Mouse (Mus musculus) kidney, adult 11 months (tissue): ENCODE data around the gene Alg14.

Experiments
- DNase-seq: peaks from one replicate; pipeline ENCODE4 v3.0.0; 2022

Gene Alg14

GRCm38 (mm10) chr3:121279679-121280078 is 11.9 kb upstream of the Alg14 start:
- DNase-seq: no peak

- DNase-seq: no peak
These were observed 8.6 kb upstream of the Alg14 start, which contains the start of gene Tmem56 for GRCm38 (mm10) chr3:121282998-121283397. Gene Tmem56 (minus strand): TSS chr3:121283098.

GRCm38 (mm10) chr3:121285219-121285618 is 6.4 kb upstream of the Alg14 start:
- DNase-seq: no peak

- DNase-seq: no peak
These were observed 4.4 kb upstream of the Alg14 start for GRCm38 (mm10) chr3:121287151-121287550.

GRCm38 (mm10) chr3:121290681-121291080 is 892 bp upstream of the Alg14 start:
- DNase-seq: no peak

GRCm38 (mm10) chr3:121291225-121291559 is 381 bp upstream of the Alg14 start:
- no peak for DNase-seq

- no peak for DNase-seq
These were observed 2.6 kb downstream of the Alg14 start for GRCm38 (mm10) chr3:121294200-121294599.

GRCm38 (mm10) chr3:121306641-121307040 is 15.1 kb downstream of the Alg14 start:
- DNase-seq: no peak

- DNase-seq: peak; percentile 66
These were observed 16.1 kb downstream of the Alg14 start for GRCm38 (mm10) chr3:121307532-121308234.

- DNase-seq: no peak
These were observed 17.4 kb downstream of the Alg14 start for GRCm38 (mm10) chr3:121308935-121309334.

- no peak for DNase-seq
These were observed 17.9 kb downstream of the Alg14 start for GRCm38 (mm10) chr3:121309429-121309828.

- DNase-seq: no peak
These were observed 18.5 kb downstream of the Alg14 start for GRCm38 (mm10) chr3:121309896-121310714.

GRCm38 (mm10) chr3:121312426-121312825 is 20.9 kb downstream of the Alg14 start:
- no peak for DNase-seq

- DNase-seq: no peak
These were observed 21.4 kb downstream of the Alg14 start for GRCm38 (mm10) chr3:121312979-121313378.

- DNase-seq: no peak
These were observed 22.6 kb downstream of the Alg14 start for GRCm38 (mm10) chr3:121314149-121314548.

GRCm38 (mm10) chr3:121315498-121315897 is 23.9 kb downstream of the Alg14 start:
- no peak for DNase-seq

- no peak for DNase-seq
These were observed 28.3 kb downstream of the Alg14 start for GRCm38 (mm10) chr3:121319906-121320305.

GRCm38 (mm10) chr3:121320896-121321295 is 29.3 kb downstream of the Alg14 start:
- DNase-seq: no peak

- DNase-seq: no peak
These were observed 31.8 kb downstream of the Alg14 start for GRCm38 (mm10) chr3:121323371-121323770.

- no peak for DNase-seq
These were observed 35.8 kb downstream of the Alg14 start for GRCm38 (mm10) chr3:121327406-121327805.

GRCm38 (mm10) chr3:121329647-121330046 is 38.1 kb downstream of the Alg14 start:
- no peak for DNase-seq

- no peak for DNase-seq
These were observed 38.7 kb downstream of the Alg14 start for GRCm38 (mm10) chr3:121330244-121330646.

- DNase-seq: no peak
These were observed 44.8 kb downstream of the Alg14 start for GRCm38 (mm10) chr3:121336234-121336890.

GRCm38 (mm10) chr3:121338687-121339086 is 47.1 kb downstream of the Alg14 start:
- DNase-seq: no peak
